Mouse (Mus musculus): Measurements from ENCODE around the gene Ttn.
A peak's percentile ranks its signal among the peaks of the same experiment; 100 is the strongest.

The Ttn gene

GRCm38 (mm10) chr2:76693765-76694164 lies 288.6 kb downstream of the Ttn start:
- no peak for DNase-seq

- no peak for DNase-seq
These were observed 291.7 kb downstream of the Ttn start for GRCm38 (mm10) chr2:76690436-76691204.

GRCm38 (mm10) chr2:76688162-76688561 lies 294.2 kb downstream of the Ttn start:
- DNase-seq = no peak

DNA sequence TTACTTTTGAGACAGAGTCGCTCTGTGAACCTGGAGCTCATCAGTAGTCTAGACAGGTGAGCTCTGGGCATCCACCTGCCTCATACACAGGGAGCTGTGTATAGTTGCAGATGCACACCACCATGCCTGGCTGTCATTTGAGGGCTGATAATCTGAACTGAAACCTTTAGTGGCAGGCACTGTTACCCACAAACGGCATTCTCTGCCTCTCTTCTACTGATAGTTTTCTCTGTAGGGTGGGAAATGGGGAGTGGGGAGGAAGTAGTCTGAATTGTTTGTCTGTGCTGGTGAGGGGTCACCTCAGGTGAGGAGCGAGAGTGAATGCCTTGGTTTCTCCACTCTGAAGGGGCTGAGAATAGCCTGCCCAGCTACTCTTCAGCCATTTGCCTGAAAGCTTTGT lies 294.7 kb downstream of the Ttn start:
- DNase-seq = no peak

GRCm38 (mm10) chr2:76686986-76687385 lies 295.4 kb downstream of the Ttn start:
- DNase-seq = no peak

DNA sequence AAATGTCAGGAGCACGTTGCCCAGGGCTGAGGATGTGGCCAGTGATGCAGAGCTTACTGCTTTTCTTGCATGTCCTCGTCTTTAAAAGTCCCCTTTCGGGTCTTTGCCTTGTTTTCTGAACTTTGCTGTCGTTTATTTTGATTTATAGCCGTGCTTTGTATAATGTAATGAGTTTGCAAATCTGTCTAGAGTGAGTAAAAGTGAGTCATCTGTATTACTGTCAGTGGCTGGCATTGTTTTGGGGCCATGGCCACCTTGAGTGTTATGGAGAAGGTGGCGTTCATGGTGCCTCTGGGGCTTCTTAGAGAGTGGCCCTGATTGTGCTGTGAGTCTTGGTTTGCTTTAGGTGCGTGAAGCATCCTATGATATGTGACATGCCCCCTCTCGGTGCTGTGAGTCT lies 300.0 kb downstream of the Ttn start:
- DNase-seq = no peak

GRCm38 (mm10) chr2:76676401-76677226 lies 305.7 kb downstream of the Ttn start:
- no peak for DNase-seq

GRCm38 (mm10) chr2:76675949-76676348 lies 306.4 kb downstream of the Ttn start:
- no peak for DNase-seq

DNA sequence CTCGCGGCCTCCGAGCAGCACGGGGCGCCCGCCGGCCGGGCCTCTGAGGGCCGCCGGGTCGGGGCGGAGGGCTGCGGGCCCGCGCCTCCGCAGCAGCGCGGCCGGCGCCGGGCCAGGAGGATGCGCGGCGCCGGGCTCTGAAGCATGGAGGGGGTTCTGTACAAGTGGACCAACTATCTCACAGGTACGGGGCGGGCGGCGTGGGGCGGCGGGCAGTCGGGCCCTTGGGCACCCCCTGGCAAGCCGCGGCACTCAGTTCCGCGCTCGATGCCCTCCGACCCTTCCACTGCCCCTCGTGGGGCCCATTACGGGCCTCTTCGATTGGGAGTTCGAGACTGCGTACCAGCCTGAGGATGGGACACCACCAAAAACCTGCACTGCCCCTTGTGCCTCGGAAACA lies 306.9 kb downstream of the Ttn start:
- peak; percentile 17 to 21 for DNase-seq

- DNase-seq = peak; percentile 69 to 70
These were observed 307.5 kb downstream of the Ttn start, which contains the start of gene Plekha3 for GRCm38 (mm10) chr2:76674725-76675427. Gene Plekha3 (plus strand): TSS chr2:76675281.

- DNase-seq = peak; percentile 25 to 48
These were observed 308.8 kb downstream of the Ttn start for GRCm38 (mm10) chr2:76673472-76674081.

DNA sequence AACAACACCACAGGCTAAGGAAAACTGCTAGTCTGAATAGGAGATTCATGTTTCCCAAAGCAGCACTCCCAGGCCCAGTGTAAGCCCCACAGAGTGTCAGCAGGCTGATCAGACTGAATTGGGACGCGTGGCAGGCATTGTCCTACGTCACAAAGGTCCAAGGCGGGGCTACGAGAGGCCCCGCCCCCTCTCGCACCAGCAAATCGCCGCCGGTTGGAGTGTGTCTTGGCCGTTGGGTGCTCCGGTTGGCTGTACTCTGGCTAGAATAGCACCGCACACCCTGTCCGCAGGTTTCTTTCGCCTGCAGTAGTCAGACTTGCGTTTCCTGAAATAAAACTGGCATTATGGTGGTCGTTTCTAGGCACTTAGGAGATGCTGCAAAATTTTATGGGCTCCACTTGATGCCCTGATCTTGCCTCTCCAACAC lies 309.4 kb downstream of the Ttn start, which contains the start of gene Fkbp7:
Gene Fkbp7 (minus strand): TSS at position 151 of the 427 bp plus-strand sequence.
- peak; percentile 75 to 79 for DNase-seq

- no peak for DNase-seq
These were observed 310.1 kb downstream of the Ttn start for GRCm38 (mm10) chr2:76672134-76672745.

GRCm38 (mm10) chr2:76671641-76672040 lies 310.7 kb downstream of the Ttn start:
- DNase-seq = no peak

- no peak for DNase-seq
These were observed 315.1 kb downstream of the Ttn start for GRCm38 (mm10) chr2:76667200-76667599.

GRCm38 (mm10) chr2:76665531-76665930 lies 316.8 kb downstream of the Ttn start:
- DNase-seq = no peak

DNA sequence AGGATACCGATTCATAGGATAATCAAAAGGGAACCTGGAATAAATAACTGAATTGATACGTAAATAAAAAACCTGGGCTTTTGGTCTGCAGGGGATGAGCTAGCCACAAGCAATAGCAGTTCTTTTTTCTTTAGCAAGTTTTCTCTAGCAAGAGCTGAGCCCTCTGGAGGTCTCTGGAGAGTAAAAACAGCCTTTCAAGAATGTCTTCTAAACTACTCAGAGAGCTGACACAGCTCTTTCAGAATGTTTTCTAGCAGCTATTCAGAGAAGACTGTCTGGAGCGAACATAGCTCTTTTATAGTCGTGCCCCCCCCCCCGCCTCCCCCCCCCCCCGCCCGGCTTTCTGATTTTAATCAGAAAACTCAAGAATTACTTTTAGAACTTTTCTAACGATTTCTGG lies 322.9 kb downstream of the Ttn start:
- no peak for DNase-seq

- DNase-seq = no peak
These were observed 323.8 kb downstream of the Ttn start for GRCm38 (mm10) chr2:76658551-76658950.

DNA sequence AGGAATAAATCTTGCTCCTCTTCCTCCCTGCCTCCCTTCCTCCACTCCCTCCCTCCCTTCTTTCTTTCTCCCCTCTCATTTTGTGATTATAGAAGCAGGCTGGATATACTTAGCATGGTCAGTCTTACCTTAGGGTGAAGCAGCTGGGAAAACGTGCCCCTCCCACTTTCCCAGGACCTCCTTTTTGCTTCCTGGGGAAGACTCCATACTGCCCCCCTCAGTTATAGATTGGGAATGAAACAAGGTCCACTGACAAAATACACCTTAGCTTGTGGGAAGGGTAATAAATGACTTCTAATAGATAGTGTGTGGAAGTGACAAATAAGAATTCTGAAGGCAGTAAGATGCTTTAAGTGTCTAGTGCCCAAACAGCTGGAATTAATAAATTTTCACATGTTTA lies 326.4 kb downstream of the Ttn start:
- no peak for DNase-seq

DNA sequence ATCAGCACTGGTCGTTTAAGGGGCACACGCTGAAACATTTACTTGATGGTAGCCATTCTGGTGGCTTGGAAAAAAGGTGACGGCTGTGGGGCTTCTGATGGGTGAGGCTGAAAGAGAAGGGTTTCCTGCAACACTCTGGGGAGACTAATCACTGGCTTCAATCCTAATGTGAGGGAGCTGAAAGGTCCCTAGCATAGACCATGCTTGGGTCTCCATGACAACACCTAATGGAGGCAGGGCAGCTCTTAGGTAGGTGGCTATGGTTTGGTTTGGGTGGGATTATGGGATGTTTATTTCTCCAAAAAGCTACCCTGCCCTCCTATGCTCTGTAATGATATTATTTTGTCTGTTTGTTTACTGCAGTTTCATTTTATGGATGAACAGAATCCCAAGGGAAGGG lies 326.9 kb downstream of the Ttn start:
- DNase-seq = no peak

- no peak for DNase-seq
These were observed 327.7 kb downstream of the Ttn start for GRCm38 (mm10) chr2:76654646-76655045.
